Mouse (Mus musculus): ENCODE measurements around the gene AC170998.1.

DNA sequence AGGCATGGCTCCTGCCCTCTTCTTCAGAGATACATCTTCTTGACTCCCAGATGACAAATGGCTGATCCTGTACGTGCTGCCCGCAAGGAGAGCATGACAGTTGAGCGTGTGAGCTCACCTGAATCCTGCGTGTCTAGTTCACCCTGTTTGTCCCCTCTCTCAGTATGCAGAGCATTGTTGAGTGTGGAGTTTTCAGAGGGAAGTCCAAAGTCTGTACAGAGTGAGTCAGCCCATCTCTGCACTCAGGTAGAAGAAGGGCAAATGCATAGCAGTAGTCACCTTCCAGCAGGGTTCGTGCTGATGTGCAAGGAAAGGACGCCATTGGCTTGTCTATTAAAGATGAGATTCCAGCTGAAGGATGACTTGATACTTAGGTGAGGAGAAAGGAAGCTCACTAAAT lies 13.4 kb downstream of the AC170998.1 start:
- TF ChIP-seq CTCF (IDR thresholded peaks at IDR 0.05) (no peak), EP300 (IDR thresholded peaks at IDR 0.05) (no peak)

Data from lung, postnatal 0 days (tissue).